Mouse (Mus musculus) heart, embryonic 12.5 days (tissue): ENCODE data around the gene Olfr1419. TPM values are rescaled to one million over a fixed set of nuclear protein-coding genes. Genes with fewer than 3 reads are reported as not detected.
"Not testable (repeated sequence)": the region's sequence is repeated elsewhere in the genome, so short reads cannot be mapped to it uniquely, and the experiment has no call there.

Experiments
- ATAC-seq: fragments of 200-750 bp; cut with Nextera tagmentation; 2 replicates; pipeline ENCODE4 v1.8.0; 2017; ENCODE audit warnings: moderate TSS enrichment, moderate library complexity; ENCODE audit not compliant: insufficient number of reproducible peaks, low FRiP score
- H3K27ac ChIP-seq: fragments of 300-500 bp; sonication (generic); 2 replicates; pipeline ENCODE4 v1.5.1; 2016; ENCODE audit warnings: mild to moderate bottlenecking, moderate library complexity; ENCODE audit not compliant: poor library complexity, severe bottlenecking
- H3K27me3 ChIP-seq: fragments of 300-500 bp; sonication (generic); replicated peaks from 2 replicates; pipeline ENCODE4 v1.6.1; 2016; ENCODE audit warnings: mild to moderate bottlenecking, moderate library complexity
- H3K36me3 ChIP-seq: fragments of 300-500 bp; sonication (generic); 2 replicates; pipeline ENCODE4 v1.6.1; 2016; ENCODE audit warnings: mild to moderate bottlenecking, moderate library complexity
- H3K4me1 ChIP-seq: fragments of 300-500 bp; sonication (generic); replicated peaks from 2 replicates; pipeline ENCODE4 v1.6.1; 2016; ENCODE audit warnings: mild to moderate bottlenecking
- H3K4me2 ChIP-seq: fragments of 300-500 bp; sonication (generic); 2 replicates; pipeline ENCODE4 v1.6.1; 2016; ENCODE audit warnings: mild to moderate bottlenecking, moderate library complexity
- H3K4me3 ChIP-seq: fragments of 300-500 bp; sonication (generic); 2 replicates; pipeline ENCODE4 v1.5.1; 2016; ENCODE audit warnings: mild to moderate bottlenecking
- H3K9ac ChIP-seq: fragments of 300-500 bp; sonication (generic); 2 replicates; pipeline ENCODE4 v1.6.1; 2016; ENCODE audit warnings: mild to moderate bottlenecking, moderate library complexity
- H3K9me3 ChIP-seq: fragments of 300-500 bp; sonication (generic); replicated peaks from 2 replicates; pipeline ENCODE4 v1.6.1; 2016; ENCODE audit warnings: mild to moderate bottlenecking, moderate library complexity
- WGBS: fragments of 180-500 bp; shearing (Covaris S2); methylation state at CpG from one replicate; pipeline ENCODE4 v1.1.7; 2016; 5-methylcytosine and 5-hydroxymethylcytosine counted together
- polyA plus RNA-seq: library from polyadenylated mRNA; unstranded; fragments of >200 nt; fragmentation: Nextera tagmentation; extraction: Ambion mirVana; gene quantifications from 2 replicates; pipeline ENCODE4 v1.2.1, GENCODE M21; 2016

Gene Olfr1419
- not detected in 2 replicates for polyA plus RNA-seq

- Histone ChIP-seq H3K4me3 (no peak within 1 kb of the TSS), H3K27me3 (no peaks in the 10 kb centered on the region), H3K36me3 (no peaks in the 10 kb centered on the region), H3K9me3 (no peaks in the 10 kb centered on the region), H3K9ac (no peak within 1 kb of the TSS), H3K27ac (no peak within 1 kb of the TSS), H3K4me1 (no peaks in the 10 kb centered on the region), H3K4me2 (no peak within 1 kb of the TSS)
- WGBS: 35% methylated on average over 1 of the region's 1 CpGs
- no peak for ATAC-seq
Observed at GRCm38 (mm10) chr19:11875006-11875405, at the start of gene Olfr1419. Gene Olfr1419, minus strand, starts transcription at chr19:11875106.

GRCm38 (mm10) chr19:11922515-11922914, 47.6 kb upstream of the Olfr1419 start:
- H3K27me3 ChIP-seq, H3K4me2 ChIP-seq, ATAC-seq, H3K4me1 ChIP-seq, H3K9ac ChIP-seq, H3K27ac ChIP-seq, H3K4me3 ChIP-seq, H3K9me3 ChIP-seq: not testable (repeated sequence)
- H3K36me3 ChIP-seq: peaks cover 68% of the 10 kb centered on the region
- 97% methylated on average over 2 of the region's 2 CpGs for WGBS

- Histone ChIP-seq H3K36me3 (peaks cover 68% of the 10 kb centered on the region), H3K27me3 (no peaks in the 10 kb centered on the region), H3K4me3 (no peak overlapping the region), H3K9ac (no peak overlapping the region), H3K4me2 (no peak overlapping the region), H3K9me3 (no peaks in the 10 kb centered on the region), H3K27ac (no peak overlapping the region), H3K4me1 (0 out of 2 replicates have a peak, but pooled peaks cover 3% of the 10 kb centered on the region)
- WGBS: 85% methylated on average over 1 of the region's 1 CpGs
- no peak for ATAC-seq
Observed at GRCm38 (mm10) chr19:11922068-11922467, 47.2 kb upstream of the Olfr1419 start.

- no peak for ATAC-seq
- WGBS: 22% methylated on average over 2 of the region's 2 CpGs
Observed at GRCm38 (mm10) chr19:11915804-11916203, 40.9 kb upstream of the Olfr1419 start.

GRCm38 (mm10) chr19:11912533-11913121, 37.7 kb upstream of the Olfr1419 start:
- Histone ChIP-seq H3K4me2 (peak overlapping the region; percentile 87), H3K4me3 (peak overlapping the region; percentile 94), H3K4me1 (peaks cover 23% of the 10 kb centered on the region), H3K27ac (peak overlapping the region; percentile 91), H3K9ac (peak overlapping the region; percentile 85), H3K9me3 (no peaks in the 10 kb centered on the region), H3K36me3 (peaks cover 9% of the 10 kb centered on the region), H3K27me3 (no peaks in the 10 kb centered on the region)
- under 1% methylated on average over 51 of the region's 54 CpGs for WGBS
- ATAC-seq: peak; percentile 78

More at GRCm38 (mm10) chr19:11915804-11916203, 40.9 kb upstream of the Olfr1419 start:
- Histone ChIP-seq H3K9me3 (no peaks in the 10 kb centered on the region), H3K4me3 (no peak overlapping the region), H3K9ac (no peak overlapping the region), H3K36me3 (peaks cover 26% of the 10 kb centered on the region), H3K27ac (no peak overlapping the region), H3K27me3 (no peaks in the 10 kb centered on the region), H3K4me2 (no peak overlapping the region), H3K4me1 (peaks cover 23% of the 10 kb centered on the region)

- peak within 1 kb of the TSS; percentile 91 for H3K27ac ChIP-seq
- H3K4me2 ChIP-seq: peak within 1 kb of the TSS; percentile 87
- H3K9ac ChIP-seq: peak within 1 kb of the TSS; percentile 85
- H3K4me1 ChIP-seq: peaks cover 21% of the 10 kb centered on the region
- H3K27me3 ChIP-seq: no peaks in the 10 kb centered on the region
- H3K36me3 ChIP-seq: peaks cover 5% of the 10 kb centered on the region
- no peaks in the 10 kb centered on the region for H3K9me3 ChIP-seq
- WGBS: under 1% methylated on average over 53 of the region's 53 CpGs
- peak within 1 kb of the TSS; percentile 94 for H3K4me3 ChIP-seq
- ATAC-seq: peak; percentile 96
Observed at GRCm38 (mm10) chr19:11912037-11912532, 37.2 kb upstream of the Olfr1419 start, which contains the start of gene Patl1. Gene Patl1, plus strand, starts transcription at chr19:11912399.

GRCm38 (mm10) chr19:11911603-11912002, 36.7 kb upstream of the Olfr1419 start:
- H3K36me3 ChIP-seq: peaks cover 5% of the 10 kb centered on the region
- H3K9ac ChIP-seq: peak overlapping the region; percentile 85
- peaks cover 19% of the 10 kb centered on the region for H3K4me1 ChIP-seq
- H3K4me2 ChIP-seq: peak overlapping the region; percentile 77
- peak overlapping the region; percentile 94 for H3K4me3 ChIP-seq
- WGBS: 2% methylated on average over 17 of the region's 17 CpGs
- peak; percentile 21 for ATAC-seq
- peak overlapping the region; percentile 91 for H3K27ac ChIP-seq
- H3K9me3 ChIP-seq: no peaks in the 10 kb centered on the region
- no peaks in the 10 kb centered on the region for H3K27me3 ChIP-seq

- no peaks in the 10 kb centered on the region for H3K9me3 ChIP-seq
- WGBS: 71% methylated on average over 5 of the region's 5 CpGs
- no peaks in the 10 kb centered on the region for H3K27me3 ChIP-seq
- peak overlapping the region; percentile 94 for H3K4me3 ChIP-seq
- H3K9ac ChIP-seq: no peak overlapping the region; the same call in 1 of the 2 replicates
- no peak overlapping the region for H3K27ac ChIP-seq
- H3K4me2 ChIP-seq: peak overlapping the region; percentile 77
- peaks cover 5% of the 10 kb centered on the region for H3K36me3 ChIP-seq
- H3K4me1 ChIP-seq: peaks cover 14% of the 10 kb centered on the region
- no peak for ATAC-seq
Observed at GRCm38 (mm10) chr19:11911021-11911420, 36.1 kb upstream of the Olfr1419 start.

GRCm38 (mm10) chr19:11886265-11886664, 11.4 kb upstream of the Olfr1419 start, which contains the start of gene Olfr1420:
Gene Olfr1420, plus strand, starts transcription at chr19:11886565.
- WGBS: 16% methylated on average over 1 of the region's 1 CpGs
- H3K4me2 ChIP-seq: no peak within 1 kb of the TSS
- H3K27me3 ChIP-seq: no peaks in the 10 kb centered on the region
- H3K4me3 ChIP-seq: no peak within 1 kb of the TSS
- no peak within 1 kb of the TSS for H3K27ac ChIP-seq
- ATAC-seq: no peak
- H3K9me3 ChIP-seq: no peaks in the 10 kb centered on the region
- H3K9ac ChIP-seq: no peak within 1 kb of the TSS
- no peaks in the 10 kb centered on the region for H3K4me1 ChIP-seq
- H3K36me3 ChIP-seq: no peaks in the 10 kb centered on the region

- 40% methylated on average over 22 of the region's 22 CpGs for WGBS
- H3K4me3 ChIP-seq: not testable (repeated sequence)
Observed at GRCm38 (mm10) chr19:11878404-11878803, 3.5 kb upstream of the Olfr1419 start.

GRCm38 (mm10) chr19:11867837-11868236, 7.1 kb downstream of the Olfr1419 start:
- H3K9ac ChIP-seq: no peak overlapping the region
- no peak for ATAC-seq
- H3K27ac ChIP-seq: no peak overlapping the region
- H3K4me2 ChIP-seq: no peak overlapping the region
- peaks cover 5% of the 10 kb centered on the region for H3K9me3 ChIP-seq
- H3K4me3 ChIP-seq: no peak overlapping the region
- H3K4me1 ChIP-seq: no peaks in the 10 kb centered on the region
- H3K36me3 ChIP-seq: no peaks in the 10 kb centered on the region
- no peaks in the 10 kb centered on the region for H3K27me3 ChIP-seq
- WGBS: 64% methylated on average over 2 of the region's 2 CpGs

More at GRCm38 (mm10) chr19:11878404-11878803, 3.5 kb upstream of the Olfr1419 start:
- not testable (repeated sequence) for H3K27me3 ChIP-seq, ATAC-seq, H3K4me1 ChIP-seq, H3K36me3 ChIP-seq, H3K27ac ChIP-seq, H3K9ac ChIP-seq, H3K9me3 ChIP-seq
- peak overlapping the region; percentile 57 for H3K4me2 ChIP-seq
